Mouse (Mus musculus) bone marrow macrophage, adult 2 months (primary cell): ENCODE data around the gene Nme4.

Source experiments
- CTCF ChIP-seq: IDR thresholded peaks from 2 replicates; pipeline ENCODE4 v1.5.1; 2012; ENCODE audit warnings: low read depth, mild to moderate bottlenecking, low read length, moderate library complexity
- POLR2A ChIP-seq: IDR thresholded peaks from 2 replicates; pipeline ENCODE4 v1.6.1; 2012; ENCODE audit warnings: mild to moderate bottlenecking, low read depth, low read length, borderline replicate concordance

GRCm38 (mm10) chr17:26048118-26048517, 47.3 kb downstream of the Nme4 start:
- TF ChIP-seq POLR2A (no peak), CTCF (no peak; the same call in 1 of the 2 replicates)
